Mouse (Mus musculus): ENCODE measurements around the gene Atp1b2. TPM values are rescaled to one million over a fixed set of nuclear protein-coding genes. Genes with fewer than 3 reads are reported as not detected.
A peak's percentile ranks its signal among the peaks of the same experiment; 100 is the strongest.

Atp1b2 gene
- total and polyA plus RNA-seq, 3 experiments: 0.09 TPM; not detected in 2

DNA sequence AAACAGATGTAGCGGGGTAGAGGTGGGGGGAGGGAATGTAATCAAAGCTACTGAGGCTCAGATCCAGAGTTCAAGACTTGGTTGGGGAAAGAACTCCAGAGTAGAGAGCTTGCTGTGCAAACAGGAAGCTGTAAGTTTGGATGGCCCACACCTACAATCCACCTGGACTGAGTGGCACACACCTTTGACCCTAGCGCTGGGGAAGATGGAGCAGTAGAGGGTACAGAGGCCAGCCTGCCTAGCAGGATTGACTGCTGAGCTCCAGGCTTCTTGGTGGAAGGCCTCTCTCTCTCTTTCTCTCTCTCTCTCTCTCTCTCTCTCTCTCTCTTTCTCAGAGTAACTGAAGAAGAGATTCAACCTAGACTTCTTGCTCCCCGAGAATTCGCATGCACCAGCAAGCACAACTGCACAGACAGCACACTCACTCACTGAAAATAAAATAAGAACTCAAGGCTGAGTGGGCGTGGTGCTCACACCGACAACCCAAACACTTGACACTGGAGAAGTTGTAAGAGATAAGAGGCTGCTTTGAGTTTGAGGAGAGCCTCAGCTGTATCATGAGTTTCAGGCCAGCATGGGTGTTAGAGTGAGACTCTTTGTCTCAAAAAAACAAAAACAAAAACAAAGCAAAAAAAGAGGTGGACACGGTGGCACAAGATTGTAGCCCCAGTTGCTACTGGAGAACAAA is 14.8 kb upstream of the Atp1b2 start:
- no peak for DNase-seq (ENCODE audit: extremely low read depth)
- no peak overlapping the region for H3K9ac ChIP-seq (ENCODE audit: insufficient read depth, low read depth)
- no peak overlapping the region for H3K27ac ChIP-seq (ENCODE audit: insufficient read depth, low read depth)
- H3K9me3 ChIP-seq (replicated peaks; ENCODE audit: low read length): no peaks in the 10 kb centered on the region
- in situ Hi-C loops (cut with MboI; ENCODE audit: low pct_ligation_motif_present, low pct_unique_long_range_greater_than_20kb, low sequenced_read_pairs) (no loop called here), dilution Hi-C loops (cut with MboI; ENCODE audit: extremely low pct_ligation_motif_present, extremely low pct_unique_long_range_greater_than_20kb, low sequenced_read_pairs) (no loop called here)
- H3K4me1 ChIP-seq (ENCODE audit: control insufficient read depth in 1 of 2, insufficient read depth in 2 of 2): no peaks in the 10 kb centered on the region
- no peaks in the 10 kb centered on the region for H3K36me3 ChIP-seq (replicated peaks in 1 of 2; ENCODE audit: control insufficient read depth in 1 of 2, insufficient read depth in 1 of 2, low read length in 1 of 2)
- peaks cover 58% of the 10 kb centered on the region for H3K27me3 ChIP-seq (replicated peaks)
- TF ChIP-seq PAX5 (IDR thresholded peaks at IDR 0.05; ENCODE audit: low read length): no peak
- no peak overlapping the region for H3K4me3 ChIP-seq (replicated peaks in 1 of 3; ENCODE audit: low read depth in 2 of 3, low read length in 2 of 3, poor library complexity in 1 of 3)
- H3K79me2 ChIP-seq (replicated peaks; ENCODE audit: control insufficient read depth, extremely low read depth, insufficient read depth, poor library complexity, severe bottlenecking): no peaks in the 10 kb centered on the region
- no peak overlapping the region for H3K4me2 ChIP-seq (ENCODE audit: insufficient read depth, low read depth, poor library complexity, severe bottlenecking)

DNA sequence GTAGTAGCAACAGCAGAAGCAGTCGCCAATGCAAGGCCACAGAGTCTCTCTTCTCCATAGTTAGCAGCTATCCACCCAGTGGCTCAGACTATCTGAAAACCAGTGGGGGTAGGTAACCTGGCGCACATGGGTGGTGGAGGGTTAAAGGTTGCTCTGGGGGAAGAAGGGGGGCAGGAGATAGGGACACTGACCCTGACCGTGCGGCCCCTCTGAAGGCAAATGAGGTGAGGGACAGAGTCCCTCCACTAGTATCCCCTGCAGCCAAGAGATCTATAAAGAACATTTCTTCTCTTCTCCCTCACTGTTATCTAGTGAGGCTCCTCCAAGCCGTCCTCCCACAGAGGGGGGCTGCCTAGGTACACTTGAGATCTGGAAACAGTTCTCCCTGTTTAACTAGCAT is 12.1 kb upstream of the Atp1b2 start, which contains the start of gene Shbg:
Gene Shbg (minus strand): TSS at position 101 of the 400 bp plus-strand sequence.
- TF ChIP-seq POLR2A (IDR thresholded peaks at IDR 0.05; ENCODE audit: low read depth, low read length): no peak
- no peak for TF ChIP-seq KAT2A (IDR thresholded peaks at IDR 0.05; ENCODE audit: insufficient replicate concordance, low read length)
- no peak for TF ChIP-seq NRF1 (IDR thresholded peaks at IDR 0.05; ENCODE audit: low read depth, low read length)
- no peak for TF ChIP-seq ZNF384 (IDR thresholded peaks at IDR 0.05; ENCODE audit: low read depth, low read length)
- TF ChIP-seq TBP (conservative IDR thresholded peaks at IDR 0.05; ENCODE audit: low read depth, low read length): no peak
- no peak for TF ChIP-seq ZKSCAN1 (IDR thresholded peaks at IDR 0.05; ENCODE audit: borderline replicate concordance, low read depth, low read length)
- TF ChIP-seq E2F4 (IDR thresholded peaks at IDR 0.05; ENCODE audit: insufficient replicate concordance, low read depth, low read length): no peak
- TF ChIP-seq GABPA (IDR thresholded peaks at IDR 0.05; ENCODE audit: insufficient replicate concordance, low read depth, low read length): no peak
- TF ChIP-seq ETS1 (conservative IDR thresholded peaks at IDR 0.05; ENCODE audit: low read depth, low read length): no peak
- no peaks in the 10 kb centered on the region for H3K9me3 ChIP-seq (replicated peaks; ENCODE audit: low read length)
- no peaks in the 10 kb centered on the region for H3K36me3 ChIP-seq (replicated peaks in 1 of 2; ENCODE audit: control insufficient read depth in 1 of 2, insufficient read depth in 1 of 2, low read length in 1 of 2)
- H3K4me3 ChIP-seq (replicated peaks in 1 of 3; ENCODE audit: low read depth in 2 of 3, low read length in 2 of 3, poor library complexity in 1 of 3): no peak within 1 kb of the TSS
- no peak for DNase-seq (ENCODE audit: extremely low read depth)
- no peak within 1 kb of the TSS for H3K4me2 ChIP-seq (ENCODE audit: insufficient read depth, low read depth, poor library complexity, severe bottlenecking)
- no peaks in the 10 kb centered on the region for H3K79me2 ChIP-seq (replicated peaks; ENCODE audit: control insufficient read depth, extremely low read depth, insufficient read depth, poor library complexity, severe bottlenecking)
- in situ Hi-C loops (cut with MboI; ENCODE audit: low pct_ligation_motif_present, low pct_unique_long_range_greater_than_20kb, low sequenced_read_pairs) (loop anchor here (5.0 kb wide), 1 partner anchor 76 kb away; no protein-coding TSS in a partner anchor), dilution Hi-C loops (cut with MboI; ENCODE audit: extremely low pct_ligation_motif_present, extremely low pct_unique_long_range_greater_than_20kb, low sequenced_read_pairs) (no loop called here)
- no peak within 1 kb of the TSS for H3K9ac ChIP-seq (ENCODE audit: insufficient read depth, low read depth)
- no peak within 1 kb of the TSS for H3K27ac ChIP-seq (ENCODE audit: insufficient read depth, low read depth)
- H3K4me1 ChIP-seq (ENCODE audit: control insufficient read depth in 1 of 2, insufficient read depth in 2 of 2): peaks cover 0 to 11% of the 10 kb centered on the region in 2 experiments; a peak in 3 of 4 replicates
- H3K27me3 ChIP-seq (replicated peaks): peaks cover 75% of the 10 kb centered on the region

DNA sequence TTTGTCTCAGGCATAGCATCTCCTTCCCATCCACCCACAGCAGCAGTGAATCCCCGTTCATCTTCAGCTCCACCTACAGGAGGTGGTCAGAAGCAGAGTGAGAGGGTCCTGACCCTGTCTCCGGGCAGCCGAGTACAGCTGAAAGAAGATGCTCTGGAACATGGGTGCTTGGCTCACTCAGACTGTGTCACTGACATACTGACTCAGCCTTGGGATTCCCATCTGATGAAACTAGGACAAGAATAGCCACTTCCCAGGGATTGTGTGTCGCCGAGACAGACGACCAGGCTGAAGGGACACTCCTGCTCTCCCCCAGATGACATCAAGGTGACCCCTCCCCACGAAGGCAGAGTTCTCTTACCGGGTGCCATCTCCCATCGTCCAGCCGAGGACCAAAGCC is 11.0 kb upstream of the Atp1b2 start:
- Histone ChIP-seq H3K79me2 (replicated peaks; ENCODE audit: control insufficient read depth, extremely low read depth, insufficient read depth, poor library complexity, severe bottlenecking) (no peaks in the 10 kb centered on the region), H3K36me3 (replicated peaks in 1 of 2; ENCODE audit: control insufficient read depth in 1 of 2, insufficient read depth in 1 of 2, low read length in 1 of 2) (no peaks in the 10 kb centered on the region), H3K27me3 (replicated peaks) (peaks cover 75% of the 10 kb centered on the region), H3K27ac (ENCODE audit: insufficient read depth, low read depth) (no peak overlapping the region), H3K9ac (ENCODE audit: insufficient read depth, low read depth) (no peak overlapping the region), H3K9me3 (replicated peaks; ENCODE audit: low read length) (no peaks in the 10 kb centered on the region), H3K4me3 (replicated peaks in 1 of 3; ENCODE audit: low read depth in 2 of 3, low read length in 2 of 3, poor library complexity in 1 of 3) (no peak overlapping the region), H3K4me1 (ENCODE audit: control insufficient read depth in 1 of 2, insufficient read depth in 2 of 2) (peaks cover 0 to 11% of the 10 kb centered on the region in 2 experiments; a peak in 3 of 4 replicates), H3K4me2 (ENCODE audit: insufficient read depth, low read depth, poor library complexity, severe bottlenecking) (no peak overlapping the region)
- dilution Hi-C loops (cut with MboI; ENCODE audit: extremely low pct_ligation_motif_present, extremely low pct_unique_long_range_greater_than_20kb, low sequenced_read_pairs): no loop called here
- in situ Hi-C loops (cut with MboI; ENCODE audit: low pct_ligation_motif_present, low pct_unique_long_range_greater_than_20kb, low sequenced_read_pairs): loop anchor here (5.0 kb wide), 1 partner anchor 74 kb away; no protein-coding TSS in a partner anchor
- TF ChIP-seq CTCF (conservative IDR thresholded peaks at IDR 0.05 in 1 of 2, IDR thresholded peaks at IDR 0.05 in 1 of 2; ENCODE audit: low read depth in 2 of 2, low read length in 2 of 2): peak in 1 of 2 experiments; percentile 28; a peak in 2 of 4 replicates
- TF ChIP-seq JUND (conservative IDR thresholded peaks at IDR 0.05; ENCODE audit: low read depth, low read length): no peak
- DNase-seq (ENCODE audit: extremely low read depth): no peak

Measured in CH12.LX (cell line).